Mouse (Mus musculus) NIH3T3 (cell line): ENCODE measurements at regions not wholly inside any gene's neighbourhood (a gene's known extent, or its start where the extent isn't known, plus 50 kb on each side); places are given as distances from the start of the nearest gene placed in this dataset.

ENCODE experiments used
- DNase-seq: peaks from one replicate; pipeline ENCODE4 v3.0.0-alpha.2; 2012; ENCODE audit warnings: low read depth

DNA sequence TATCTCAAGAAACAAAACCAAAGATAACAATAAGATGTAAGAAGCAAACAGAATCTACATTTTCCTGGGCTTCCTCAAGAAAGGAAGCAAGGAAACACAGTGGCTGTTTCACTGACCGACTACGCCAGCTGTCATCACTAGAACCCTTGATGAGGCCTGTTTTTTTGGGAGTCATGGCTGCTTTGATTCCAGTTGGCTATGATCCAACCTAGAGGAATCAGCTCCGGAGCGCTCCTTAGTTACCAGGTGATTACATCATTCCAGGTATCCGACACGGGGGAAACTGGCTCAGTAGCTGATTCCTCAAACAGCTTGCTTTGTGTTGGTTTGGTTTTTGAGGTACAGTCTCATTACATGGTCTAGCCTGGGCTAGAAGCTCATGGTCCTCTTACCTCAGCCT is 84.1 kb upstream of the Galnt15 start:
- DNase-seq: no peak

GRCm38 (mm10) chr14:31945125-31945524 is 83.7 kb upstream of the Galnt15 start:
- peak; percentile 21 for DNase-seq

- DNase-seq: no peak
These were observed 82.8 kb upstream of the Galnt15 start for GRCm38 (mm10) chr14:31946032-31946431.

DNA sequence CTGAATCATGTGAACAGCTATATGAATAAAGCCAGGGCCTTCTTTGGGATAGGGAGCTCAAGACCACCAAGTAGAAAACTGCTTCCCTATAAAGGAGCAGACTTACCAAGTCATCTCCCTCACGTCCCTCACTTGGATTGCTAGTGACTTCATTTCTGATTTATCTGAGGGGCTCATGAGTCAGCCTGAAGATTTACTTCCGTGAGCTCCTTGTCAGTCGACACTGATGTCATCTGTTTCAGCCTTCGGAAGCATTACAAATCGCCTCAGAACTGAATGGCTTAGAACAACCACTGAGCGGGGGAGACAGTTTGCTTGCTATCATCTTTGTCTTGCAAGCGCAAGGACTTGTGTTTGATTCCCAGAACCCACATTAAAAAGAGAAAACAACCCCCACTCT is 81.5 kb upstream of the Galnt15 start:
- DNase-seq: peak; percentile 61

DNA sequence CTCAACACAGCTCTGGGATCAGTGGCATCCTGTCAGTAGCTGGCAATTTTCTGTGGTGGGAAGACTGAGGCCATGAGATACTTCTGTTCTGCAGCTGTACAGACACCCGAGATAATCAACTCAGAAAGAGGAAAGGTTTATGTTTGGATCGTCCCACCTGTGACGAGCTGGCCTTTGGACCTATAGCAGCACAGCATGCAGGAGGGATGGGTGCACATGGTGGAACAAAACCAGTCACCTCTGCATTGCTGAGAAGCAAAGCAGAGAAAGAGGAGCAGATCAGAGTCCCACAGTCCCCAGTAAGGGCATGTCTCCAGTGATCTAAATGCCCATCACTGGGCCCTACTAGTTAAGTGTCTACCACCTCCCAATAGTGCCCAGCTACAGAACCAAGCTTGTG is 76.9 kb upstream of the Galnt15 start:
- DNase-seq: no peak

DNA sequence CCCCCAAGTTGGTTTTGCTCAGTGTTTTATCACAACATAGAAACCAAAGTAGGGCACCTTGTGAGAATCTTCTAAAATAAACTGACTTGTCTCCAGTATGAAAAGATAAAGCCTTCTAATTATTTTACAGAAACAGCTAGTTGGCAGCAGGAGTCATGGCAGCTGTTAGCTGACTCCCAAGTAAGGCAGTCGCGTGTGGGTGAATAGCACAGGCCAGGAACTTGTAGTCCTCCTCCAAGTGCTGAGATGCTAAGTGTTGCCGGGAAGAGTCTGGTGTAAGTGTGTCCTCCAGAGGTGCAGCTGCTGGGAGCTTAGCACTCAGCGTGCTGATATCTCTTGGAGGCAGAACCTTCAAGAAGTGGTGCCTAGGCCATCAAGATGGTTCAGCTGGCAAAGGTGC is 75.0 kb upstream of the Galnt15 start:
- no peak for DNase-seq

DNA sequence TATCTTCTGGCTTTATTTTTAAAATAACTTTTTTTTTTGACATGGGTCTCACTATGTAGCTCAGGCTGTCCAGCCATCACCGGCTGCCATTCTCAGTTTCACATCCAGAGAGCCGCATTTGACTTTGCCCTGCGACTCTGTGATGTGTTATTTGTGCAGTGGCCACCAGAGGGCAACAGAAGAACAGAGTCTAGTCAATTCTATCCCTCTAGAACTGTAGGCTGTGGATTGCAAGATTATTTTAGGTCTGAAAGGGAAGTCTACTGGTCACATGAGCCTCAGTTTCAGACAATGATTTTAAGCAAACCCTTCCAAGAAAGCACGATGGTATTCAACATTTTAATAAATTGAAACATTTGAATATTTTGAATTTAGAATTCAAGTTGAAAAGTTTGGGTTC is 73.8 kb upstream of the Galnt15 start:
- peak; percentile 89 for DNase-seq

GRCm38 (mm10) chr14:31957211-31957638 is 71.6 kb upstream of the Galnt15 start:
- DNase-seq: no peak

DNA sequence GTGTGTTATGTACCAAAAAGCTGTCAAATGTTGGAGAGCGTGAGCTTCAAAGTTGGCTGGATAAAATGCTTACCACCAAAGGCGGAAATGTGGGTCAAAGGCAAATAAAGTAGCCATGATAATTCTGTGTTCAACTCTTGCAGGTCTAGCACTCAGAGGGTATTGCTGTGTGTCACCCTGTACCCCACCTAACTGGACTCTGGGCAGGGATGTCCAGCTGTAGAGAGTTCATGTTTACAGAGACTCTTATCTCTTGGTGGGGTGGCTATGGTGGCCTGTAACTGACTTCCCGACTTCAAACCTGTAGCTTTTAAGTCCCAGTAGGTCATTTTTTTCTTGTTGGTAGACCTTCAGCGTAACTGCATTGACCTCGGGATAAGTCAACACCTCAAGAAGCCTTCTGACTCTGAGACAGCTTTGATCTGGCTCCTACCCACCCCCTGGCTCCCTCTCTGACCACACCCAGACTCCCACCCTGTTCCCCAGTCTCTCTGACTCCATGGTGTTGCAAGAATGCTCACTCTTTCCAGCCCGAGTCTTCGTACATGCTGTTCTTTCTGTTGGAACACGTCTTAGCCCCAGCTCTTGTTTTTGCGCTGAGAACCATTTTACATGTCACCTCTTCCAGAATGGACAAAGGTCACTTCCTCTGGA is 68.5 kb upstream of the Galnt15 start:
- no peak for DNase-seq

- DNase-seq: peak; percentile 55
These were observed 67.3 kb upstream of the Galnt15 start for GRCm38 (mm10) chr14:31961442-31961841.

DNA sequence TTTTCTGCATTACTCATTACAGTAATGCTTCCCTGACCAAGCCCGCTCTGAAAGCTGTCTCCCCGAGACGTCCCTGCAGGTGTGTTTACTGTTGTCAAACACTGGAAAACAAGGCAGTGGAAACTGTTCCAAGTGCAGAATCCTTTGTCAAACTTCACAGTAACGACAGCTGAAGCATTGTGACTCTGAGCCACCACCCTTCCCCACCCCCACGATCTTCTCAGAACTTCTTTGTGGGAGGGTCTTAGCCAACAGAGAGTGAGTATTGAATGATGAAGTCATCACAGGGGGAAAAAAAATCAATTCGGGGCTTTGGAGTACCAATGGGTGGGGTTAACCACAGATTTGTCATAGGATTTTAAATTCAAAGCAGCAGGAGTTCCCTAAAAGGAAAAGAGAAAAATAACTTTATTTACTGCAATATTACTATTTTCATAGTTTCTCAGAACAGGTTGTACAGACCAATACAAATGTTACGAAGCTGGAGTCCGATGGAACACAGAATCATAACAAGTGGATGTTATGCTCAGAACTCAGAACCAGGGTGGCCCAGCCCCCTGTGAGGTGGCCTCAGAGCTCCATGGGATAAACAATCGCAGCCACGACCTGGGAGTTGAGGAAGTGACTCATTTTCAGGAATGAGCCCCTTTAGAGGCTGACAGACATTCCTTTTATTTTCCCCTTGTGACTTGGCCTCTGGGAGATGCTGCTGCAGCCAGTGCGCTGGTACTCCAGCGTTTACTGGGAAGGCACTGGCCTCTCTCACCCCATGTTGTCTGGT is 65.5 kb upstream of the Galnt15 start:
- DNase-seq: peak; percentile 61

DNA sequence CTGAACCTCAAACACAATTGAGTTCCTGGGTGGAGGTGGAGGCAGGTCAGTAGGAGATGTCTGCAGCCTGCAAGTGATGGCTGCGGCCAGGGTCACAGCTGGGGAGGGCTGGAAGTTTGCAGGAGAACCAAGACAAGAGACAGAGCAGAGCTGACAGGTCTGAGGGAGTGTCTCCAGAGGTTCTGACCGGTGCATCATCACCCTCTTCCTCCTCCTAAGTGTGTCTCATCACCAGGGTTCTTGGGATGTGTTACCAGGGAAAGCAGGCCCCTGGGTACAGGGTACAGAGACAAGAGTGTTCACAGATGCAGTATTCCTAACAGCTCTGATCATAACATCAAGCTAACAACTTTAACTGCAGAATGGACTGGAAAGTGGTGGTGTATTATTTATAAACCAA is 64.7 kb upstream of the Galnt15 start:
- no peak for DNase-seq

- DNase-seq: no peak
These were observed 64.0 kb upstream of the Galnt15 start for GRCm38 (mm10) chr14:31964831-31965230.

- DNase-seq: no peak
These were observed 59.3 kb upstream of the Galnt15 start for GRCm38 (mm10) chr14:31969531-31969930.

- DNase-seq: no peak
These were observed 58.5 kb upstream of the Galnt15 start for GRCm38 (mm10) chr14:31970245-31970830.

- no peak for DNase-seq
These were observed 57.9 kb upstream of the Galnt15 start for GRCm38 (mm10) chr14:31970851-31971250.

GRCm38 (mm10) chr14:31973702-31974101 is 55.1 kb upstream of the Galnt15 start:
- no peak for DNase-seq

GRCm38 (mm10) chr14:31978196-31978595 is 50.6 kb upstream of the Galnt15 start:
- DNase-seq: no peak

- no peak for DNase-seq
These were observed 50.1 kb upstream of the Galnt15 start for GRCm38 (mm10) chr14:31978690-31979089.
